Mouse (Mus musculus) neural tube, embryonic 10.5 days (tissue): ENCODE measurements around the gene Saa3.
"Not testable (repeated sequence)": the region's sequence is repeated elsewhere in the genome, so short reads cannot be mapped to it uniquely, and the experiment has no call there.

Source experiments
- DNase-seq: peaks from one replicate; pipeline ENCODE4 v3.0.0-alpha.2; 2017; ENCODE audit warnings: low spot score; ENCODE audit errors: extremely low spot score

The Saa3 gene

DNA sequence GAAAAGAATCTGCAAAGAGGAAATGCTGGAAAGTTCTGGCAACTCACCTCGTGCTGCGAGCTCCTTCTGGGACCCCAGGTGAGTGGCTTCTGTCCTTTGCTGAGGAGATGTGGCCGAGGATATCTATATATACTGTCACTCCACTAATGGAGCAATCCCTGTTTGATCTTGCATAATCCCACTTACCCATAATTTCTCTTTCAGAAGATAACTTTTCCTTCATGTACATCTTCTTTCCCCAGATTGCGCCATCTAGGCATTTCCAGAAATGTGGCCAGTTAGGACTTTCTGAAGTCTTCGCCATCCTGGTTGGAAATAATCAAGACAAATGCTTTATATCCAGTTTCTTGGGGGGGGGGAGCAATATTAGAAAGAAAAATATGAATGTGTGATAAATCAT, at the start of gene Saa3:
Gene Saa3 (minus strand): TSS at position 101 of the 400 bp plus-strand sequence.
- DNase-seq, result no peak

GRCm38 (mm10) chr7:46764672-46765071, 49.2 kb upstream of the Saa3 start:
- no peak for DNase-seq

- DNase-seq, result no peak
Measured at GRCm38 (mm10) chr7:46762601-46763000, 47.1 kb upstream of the Saa3 start.

GRCm38 (mm10) chr7:46761049-46761795, 45.7 kb upstream of the Saa3 start:
- DNase-seq, result no peak

DNA sequence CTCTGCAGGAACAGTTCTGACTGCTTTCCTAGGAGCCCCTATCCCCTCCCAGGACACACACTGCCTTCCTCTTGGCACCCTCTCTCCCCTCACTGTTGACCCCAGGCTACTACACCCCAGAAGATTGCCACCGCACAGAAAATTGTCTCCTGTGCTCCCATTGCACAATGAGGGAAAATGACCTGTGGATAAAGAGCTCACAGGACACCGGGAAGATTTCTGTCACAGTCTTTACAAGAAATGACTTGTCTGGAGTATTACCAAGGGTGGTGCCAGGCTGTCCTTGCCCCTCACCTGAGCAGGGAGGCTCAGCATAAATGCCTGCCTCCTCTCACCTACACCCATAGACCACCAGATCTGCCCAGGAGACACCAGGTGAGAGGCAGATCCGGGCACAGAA, 36.0 kb upstream of the Saa3 start, which contains the start of gene Saa2:
Gene Saa2 (plus strand): TSS at position 301 of the 400 bp plus-strand sequence.
- DNase-seq, result no peak

DNA sequence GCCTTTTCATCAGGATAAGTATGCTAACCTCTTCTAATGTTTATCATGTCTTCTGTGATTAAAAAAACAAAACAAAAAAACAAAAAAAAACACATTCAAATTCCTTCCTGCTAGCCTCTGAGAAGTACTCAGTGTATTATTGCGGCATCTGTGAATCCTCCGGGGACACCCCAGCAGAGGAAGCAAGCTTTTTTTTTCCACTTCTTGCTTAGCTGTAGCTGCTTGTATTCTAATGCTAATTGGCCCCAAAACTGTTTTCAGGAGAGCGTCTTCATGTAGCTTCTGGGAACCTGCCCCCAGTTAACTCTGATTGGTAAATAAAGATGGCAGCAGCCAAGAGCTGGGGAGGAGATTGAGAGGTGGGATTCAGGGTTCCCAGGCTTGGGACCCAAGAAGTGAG, 33.0 kb upstream of the Saa3 start:
- no peak for DNase-seq

GRCm38 (mm10) chr7:46746381-46746780, 30.9 kb upstream of the Saa3 start:
- no peak for DNase-seq

GRCm38 (mm10) chr7:46745816-46746215, 30.3 kb upstream of the Saa3 start:
- no peak for DNase-seq

GRCm38 (mm10) chr7:46742880-46743279, 27.4 kb upstream of the Saa3 start, which contains the start of gene Saa1:
Gene Saa1, minus strand, starts transcription at chr7:46742980.
- DNase-seq, result not testable (repeated sequence)

DNA sequence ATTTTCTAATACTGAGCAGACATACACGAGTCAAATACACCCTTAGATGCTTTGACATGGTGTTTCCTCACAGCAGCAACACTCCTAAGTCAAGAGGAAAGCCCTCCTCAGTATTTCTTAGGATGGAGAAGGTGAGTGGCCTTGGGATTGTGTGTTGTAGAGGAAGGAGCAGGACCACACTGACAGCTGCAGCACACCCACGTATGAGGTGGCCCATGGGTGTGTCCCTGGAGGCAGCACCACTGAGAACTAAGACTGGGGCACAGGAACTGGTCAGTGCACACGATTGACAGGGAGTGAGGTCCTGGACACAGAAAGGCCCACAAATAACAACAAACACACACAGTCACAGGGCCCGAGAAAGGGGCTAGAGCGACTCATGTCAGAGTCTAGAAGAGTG, 24.5 kb upstream of the Saa3 start:
- DNase-seq, result not testable (repeated sequence)

DNA sequence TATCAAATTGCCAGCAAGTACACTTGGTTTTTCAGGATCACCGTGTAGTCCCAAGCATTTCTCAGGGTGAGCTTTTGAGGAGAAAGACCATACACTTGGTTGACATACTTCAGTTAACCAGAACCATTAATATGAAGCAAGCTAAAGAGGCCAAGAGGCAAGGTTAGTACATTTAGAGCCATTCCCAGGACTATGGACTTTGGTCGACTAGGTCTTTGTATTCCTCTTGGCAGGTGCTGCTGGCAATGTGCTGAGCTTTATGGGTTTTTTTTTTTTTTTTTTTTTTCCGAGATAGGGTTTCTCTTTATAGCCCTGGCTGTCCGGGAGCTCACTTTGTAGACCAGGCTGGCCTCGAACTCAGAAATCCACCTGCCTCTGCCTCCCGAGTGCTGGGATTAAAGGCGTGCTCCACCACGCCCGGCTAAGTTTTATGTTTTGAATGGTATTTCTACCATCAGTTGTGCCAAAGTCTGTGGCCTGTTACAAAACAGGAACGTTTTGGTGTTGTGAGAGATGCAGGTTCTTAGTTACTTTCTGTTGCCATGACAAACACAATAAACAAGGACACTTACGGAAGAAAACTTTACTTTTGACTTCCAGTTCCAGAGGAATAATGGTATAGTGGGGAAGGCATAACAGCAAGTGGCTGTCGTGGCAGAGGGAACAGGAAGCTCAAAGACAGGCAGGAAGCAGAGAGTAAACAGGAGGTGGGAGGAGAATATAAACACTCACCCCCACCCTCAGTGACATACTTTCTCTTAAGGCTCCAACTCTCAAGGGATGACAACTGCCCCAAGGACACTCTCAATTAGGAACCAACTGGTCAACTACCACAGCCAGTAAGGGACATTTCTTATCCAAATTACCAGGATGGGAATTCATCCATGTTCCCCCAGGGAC, 23.3 kb upstream of the Saa3 start:
- DNase-seq, result no peak

GRCm38 (mm10) chr7:46734983-46735382, 19.5 kb upstream of the Saa3 start:
- no peak for DNase-seq

DNA sequence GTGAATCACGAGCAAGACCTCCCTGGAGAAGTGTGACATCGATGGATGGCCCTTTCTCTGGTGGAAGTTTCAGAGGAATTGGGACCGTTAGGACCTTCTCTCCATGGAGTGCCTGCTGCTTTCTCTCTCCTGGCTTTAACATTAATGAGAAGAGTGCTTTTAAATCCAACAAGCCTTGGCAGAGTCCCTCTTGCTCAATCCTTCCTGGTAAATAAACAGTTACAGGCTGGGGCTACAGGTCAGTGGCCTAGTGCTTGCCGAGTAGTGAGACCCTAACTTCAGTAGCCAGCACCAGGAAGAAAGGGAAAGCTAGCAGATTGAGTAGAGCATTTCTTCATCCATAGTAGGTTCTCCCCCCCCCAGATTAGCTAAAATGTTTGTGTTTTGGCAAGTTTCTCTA, 17.0 kb upstream of the Saa3 start, which contains the start of gene Saa4:
Gene Saa4 (minus strand): TSS at position 146 of the 400 bp plus-strand sequence.
- DNase-seq, result no peak

GRCm38 (mm10) chr7:46727584-46727983, 12.1 kb upstream of the Saa3 start:
- DNase-seq, result no peak

- DNase-seq, result no peak
Measured at GRCm38 (mm10) chr7:46724396-46724795, 8.9 kb upstream of the Saa3 start.

GRCm38 (mm10) chr7:46723849-46724248, 8.3 kb upstream of the Saa3 start:
- DNase-seq, result no peak

DNA sequence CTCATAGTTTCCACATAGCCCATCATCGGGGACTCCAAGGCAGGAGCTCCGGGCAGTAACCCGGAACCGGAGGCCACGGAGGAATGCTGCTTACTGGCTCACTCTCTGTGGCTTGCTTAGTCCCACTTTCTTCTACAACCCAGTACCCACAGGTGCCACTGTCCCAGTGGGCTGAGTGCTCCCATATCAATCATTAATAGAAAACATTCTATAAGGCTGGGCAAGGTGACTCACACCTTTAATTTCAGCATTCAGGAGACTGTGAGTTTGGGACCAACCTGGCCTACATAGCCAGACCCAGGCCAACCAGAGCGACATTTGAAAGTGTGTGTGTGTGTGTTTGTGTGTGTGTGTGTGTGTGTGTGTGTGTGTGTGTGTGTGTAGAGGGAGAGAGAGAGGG, 7.9 kb upstream of the Saa3 start:
- no peak for DNase-seq

DNA sequence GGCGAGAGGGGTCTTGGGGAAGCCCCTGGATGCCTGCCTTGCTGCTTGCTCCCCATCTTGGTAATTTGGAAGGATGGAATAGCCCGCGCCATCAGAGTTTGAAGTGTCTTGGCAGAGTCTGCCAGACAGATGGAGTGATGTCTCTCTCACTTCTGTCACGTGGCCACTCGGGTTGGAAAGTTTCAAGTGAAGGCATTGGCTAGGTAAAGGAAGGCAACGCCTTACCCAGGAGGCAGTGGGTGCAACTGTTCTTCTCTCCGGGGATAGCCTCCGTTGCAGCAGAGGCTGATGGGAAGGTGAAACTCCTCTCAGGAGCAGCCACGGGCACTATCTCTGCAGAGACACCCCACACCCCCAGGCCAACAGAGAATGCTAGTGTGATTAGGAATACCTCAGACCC, 5.0 kb upstream of the Saa3 start:
- DNase-seq, result no peak

- DNase-seq, result no peak
Measured at GRCm38 (mm10) chr7:46719526-46719925, 4.0 kb upstream of the Saa3 start.

DNA sequence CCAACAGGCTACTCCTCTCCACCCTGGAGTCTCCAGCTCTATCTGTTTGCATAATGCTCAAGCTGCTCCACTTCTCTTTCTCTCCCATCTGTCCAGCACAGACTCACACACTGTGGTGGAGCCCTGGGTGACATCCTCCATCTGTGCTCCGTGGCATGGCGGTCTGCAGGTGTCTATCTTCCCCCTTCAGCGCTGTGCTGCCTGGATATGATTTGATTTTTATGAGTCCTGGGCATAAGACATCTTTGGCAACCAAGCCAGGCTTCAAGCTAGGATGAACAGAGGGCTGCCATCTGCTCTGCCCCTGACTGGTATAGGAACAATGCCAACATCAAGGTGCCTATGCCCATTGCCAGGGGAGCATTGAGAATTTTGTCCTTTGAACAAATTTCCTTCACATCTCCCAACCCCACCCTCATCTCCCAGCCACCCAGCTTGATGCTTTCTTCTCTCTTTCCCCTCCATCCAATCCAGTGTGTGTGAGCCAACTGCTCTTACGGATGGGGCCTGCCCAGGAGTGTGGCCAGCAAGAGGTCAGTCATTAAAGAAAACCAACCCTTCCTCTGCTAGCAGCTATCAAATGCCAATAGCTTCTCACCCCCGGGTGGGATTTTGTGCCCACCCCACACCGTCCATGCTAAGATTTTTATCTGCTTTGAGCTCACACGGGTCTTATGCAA, 3.2 kb upstream of the Saa3 start:
- no peak for DNase-seq

- no peak for DNase-seq
Measured at GRCm38 (mm10) chr7:46716897-46717296, 1.4 kb upstream of the Saa3 start.

DNA sequence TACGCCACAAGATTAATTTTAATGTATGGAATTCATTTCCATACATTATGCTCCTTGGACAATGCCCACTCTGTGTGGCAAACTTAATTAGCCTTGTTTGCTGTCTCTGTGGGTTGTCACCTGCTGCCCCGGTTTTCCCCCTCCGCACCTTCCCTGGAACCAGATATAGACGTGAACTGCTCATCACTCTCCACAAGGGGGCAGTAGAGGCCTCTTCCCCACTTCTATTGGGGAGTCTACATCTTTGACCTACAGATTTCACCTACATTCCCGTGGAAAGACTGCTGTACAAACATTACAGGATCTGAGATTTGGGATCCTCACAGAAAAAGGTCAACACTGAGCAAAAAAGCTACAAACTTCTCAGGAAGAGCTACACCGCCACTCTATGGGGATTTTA, 982 bp downstream of the Saa3 start:
- peak; percentile 42 for DNase-seq
